Mouse (Mus musculus) ES-Bruce4 (cell line): ENCODE measurements around the gene Tmem246.

ENCODE experiments used
- CTCF ChIP-seq: IDR thresholded peaks from one replicate; pipeline ENCODE4 v1.8.1; 2011; ENCODE audit warnings: low read depth, low read length
- EP300 ChIP-seq: IDR thresholded peaks from 2 replicates; pipeline ENCODE4 v1.6.1; 2011; ENCODE audit warnings: low read depth, low read length; ENCODE audit not compliant: insufficient read depth
- POLR2A ChIP-seq: IDR thresholded peaks from one replicate; pipeline ENCODE4 v1.8.1; 2011; ENCODE audit warnings: low read length; ENCODE audit not compliant: insufficient read depth

GRCm38 (mm10) chr4:49604016-49604546 is 6.4 kb upstream of the Tmem246 start:
- TF ChIP-seq EP300 (no peak), CTCF (no peak), POLR2A (no peak)
